Mouse (Mus musculus) forebrain, postnatal 0 days (tissue): ENCODE measurements around the gene Rab9. TPM values are rescaled to one million over a fixed set of nuclear protein-coding genes. Genes with fewer than 3 reads are reported as not detected.
"Not testable (repeated sequence)": the region's sequence is repeated elsewhere in the genome, so short reads cannot be mapped to it uniquely, and the experiment has no call there.

Source experiments
- ATAC-seq: fragments of 200-750 bp; cut with Nextera tagmentation; 2 replicates; pipeline ENCODE4 v1.8.0; 2017; ENCODE audit warnings: mild to moderate bottlenecking, moderate library complexity
- DNase-seq: peaks from one replicate; pipeline ENCODE4 v3.0.0-alpha.2; 2015
- H3K27ac ChIP-seq: fragments of 300-500 bp; sonication (generic); 2 replicates; pipeline ENCODE4 v1.5.1; 2014; ENCODE audit warnings: low read depth, mild to moderate bottlenecking, antibody characterized with exemption, low read length, moderate library complexity, mixed read lengths
- H3K27me3 ChIP-seq: fragments of 300-500 bp; sonication (generic); 2 replicates; pipeline ENCODE4 v1.6.1; 2014; ENCODE audit warnings: mild to moderate bottlenecking, low read length, mixed read lengths; ENCODE audit not compliant: insufficient read depth
- H3K36me3 ChIP-seq: fragments of 300-500 bp; sonication (generic); 2 replicates; pipeline ENCODE4 v1.6.1; 2014; ENCODE audit warnings: mild to moderate bottlenecking, moderate library complexity; ENCODE audit not compliant: insufficient read depth
- H3K4me1 ChIP-seq: fragments of 300-500 bp; sonication (generic); 2 replicates; pipeline ENCODE4 v1.6.1; 2014; ENCODE audit warnings: antibody characterized with exemption; ENCODE audit not compliant: insufficient read depth
- H3K4me2 ChIP-seq: fragments of 300-500 bp; sonication (generic); 2 replicates; pipeline ENCODE4 v1.6.1; 2014; ENCODE audit warnings: low read depth, mild to moderate bottlenecking, moderate library complexity
- H3K4me3 ChIP-seq: fragments of 300-500 bp; sonication (generic); 2 replicates; pipeline ENCODE4 v1.5.1; 2014; ENCODE audit warnings: low read depth, low read length, mixed read lengths
- H3K9ac ChIP-seq: fragments of 300-500 bp; sonication (generic); 2 replicates; pipeline ENCODE4 v1.6.1; 2014; ENCODE audit warnings: mild to moderate bottlenecking
- H3K9me3 ChIP-seq: fragments of 300-500 bp; sonication (generic); 2 replicates; pipeline ENCODE4 v1.6.1; 2016; ENCODE audit warnings: low read length
- CTCF ChIP-seq: sonication (generic); IDR thresholded peaks from 2 replicates; pipeline ENCODE4 v1.5.1; 2016; ENCODE audit warnings: antibody characterized with exemption, control low read depth, low read depth
- WGBS: fragments of 180-500 bp; shearing (Covaris S2); extraction: QIAGEN DNeasy Blood & Tissue Kit; methylation state at CpG from one replicate; pipeline ENCODE4 v1.1.7; 2014; 5-methylcytosine and 5-hydroxymethylcytosine counted together
- polyA plus RNA-seq: library from polyadenylated mRNA; unstranded; fragments of >200 nt; fragmentation: Nextera tagmentation; extraction: Ambion mirVana; gene quantifications from 2 replicates; pipeline ENCODE4 v1.2.1, GENCODE M21; 2015
- total RNA-seq: library from RNA; depleted of rRNA; stranded (reverse); fragments of >200 nt; gene quantifications from 2 replicates; pipeline ENCODE4 v1.2.3, GENCODE M21; 2014; rRNA removed

The Rab9 gene
- 43.5 and 43.8 TPM in 2 replicates for total RNA-seq
- polyA plus RNA-seq, result 48.5 and 52.7 TPM in 2 replicates

DNA sequence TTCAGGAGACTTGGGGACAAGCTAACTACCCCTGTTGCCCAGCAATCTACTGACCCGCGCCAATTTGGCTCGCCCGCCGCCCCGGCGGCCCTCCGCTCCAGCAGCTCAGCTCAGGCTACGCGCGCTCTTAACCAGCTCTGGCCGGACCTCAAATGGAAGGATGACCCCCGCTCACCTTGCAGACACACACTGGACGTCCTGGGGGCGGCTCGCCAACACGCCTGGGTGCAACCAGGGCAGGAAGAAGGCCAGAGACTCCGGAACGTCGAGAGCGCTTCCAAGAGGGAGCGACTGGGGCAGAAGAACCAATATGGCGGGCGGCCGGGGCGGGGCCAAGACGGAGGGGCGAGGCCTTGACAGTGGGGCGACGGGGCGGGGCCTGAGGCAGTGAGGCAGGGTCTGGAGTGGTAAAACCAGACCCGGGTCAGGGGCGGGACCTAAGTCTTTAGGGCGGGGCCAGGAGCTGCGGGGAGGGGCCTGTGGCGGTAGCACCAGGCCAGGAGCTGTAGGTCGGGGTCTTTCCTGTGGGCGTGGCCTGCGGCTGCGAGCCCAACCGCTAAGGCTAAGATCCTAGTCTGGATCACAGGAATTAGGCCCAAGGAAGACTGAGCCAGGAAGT is at the start of gene Rab9:
Gene Rab9 (minus strand): TSS at position 503 of the 619 bp plus-strand sequence.
- DNase-seq, result peak; percentile 88
- 23% methylated on average over 41 of the region's 41 CpGs for WGBS
- TF ChIP-seq CTCF, result no peak

DNA sequence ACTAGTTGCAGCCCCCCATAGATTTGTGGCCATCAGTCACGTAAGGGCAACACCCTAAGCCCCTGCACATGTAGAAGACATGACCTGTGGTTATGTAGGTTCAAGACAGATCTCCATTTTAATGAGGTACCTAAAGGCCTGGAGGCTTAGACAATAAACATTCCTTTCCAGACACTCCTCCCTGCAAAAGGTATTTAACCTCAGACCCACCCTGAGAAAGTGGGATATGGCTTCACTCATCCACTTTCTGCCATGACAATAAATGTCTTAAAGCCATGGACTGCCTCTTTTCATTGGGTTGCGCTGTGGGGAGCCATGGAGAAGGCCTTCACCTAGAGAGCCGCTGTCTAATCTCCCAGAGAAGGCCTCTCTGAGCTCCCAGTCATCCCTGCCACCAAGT is 48.5 kb upstream of the Rab9 start:
- Histone ChIP-seq H3K4me1 (no peaks in the 10 kb centered on the region), H3K4me3 (no peak overlapping the region), H3K9me3 (no peaks in the 10 kb centered on the region), H3K4me2 (no peak overlapping the region), H3K9ac (no peak overlapping the region), H3K27ac (no peak overlapping the region), H3K36me3 (no peaks in the 10 kb centered on the region), H3K27me3 (no peaks in the 10 kb centered on the region)
- TF ChIP-seq CTCF, result no peak
- WGBS, result 91% methylated on average over 3 of the region's 3 CpGs
- ATAC-seq (no peak), DNase-seq (no peak)

More for the DNA sequence above, at the start of gene Rab9:
- Histone ChIP-seq H3K9me3 (no peaks in the 10 kb centered on the region), H3K4me2 (peak within 1 kb of the TSS; percentile 55), H3K4me1 (no peaks in the 10 kb centered on the region), H3K27ac (peak within 1 kb of the TSS; percentile 79), H3K4me3 (peak within 1 kb of the TSS; percentile 63), H3K27me3 (no peaks in the 10 kb centered on the region), H3K9ac (peak within 1 kb of the TSS; percentile 74), H3K36me3 (no peaks in the 10 kb centered on the region)
- peak; percentile 99 for ATAC-seq

DNA sequence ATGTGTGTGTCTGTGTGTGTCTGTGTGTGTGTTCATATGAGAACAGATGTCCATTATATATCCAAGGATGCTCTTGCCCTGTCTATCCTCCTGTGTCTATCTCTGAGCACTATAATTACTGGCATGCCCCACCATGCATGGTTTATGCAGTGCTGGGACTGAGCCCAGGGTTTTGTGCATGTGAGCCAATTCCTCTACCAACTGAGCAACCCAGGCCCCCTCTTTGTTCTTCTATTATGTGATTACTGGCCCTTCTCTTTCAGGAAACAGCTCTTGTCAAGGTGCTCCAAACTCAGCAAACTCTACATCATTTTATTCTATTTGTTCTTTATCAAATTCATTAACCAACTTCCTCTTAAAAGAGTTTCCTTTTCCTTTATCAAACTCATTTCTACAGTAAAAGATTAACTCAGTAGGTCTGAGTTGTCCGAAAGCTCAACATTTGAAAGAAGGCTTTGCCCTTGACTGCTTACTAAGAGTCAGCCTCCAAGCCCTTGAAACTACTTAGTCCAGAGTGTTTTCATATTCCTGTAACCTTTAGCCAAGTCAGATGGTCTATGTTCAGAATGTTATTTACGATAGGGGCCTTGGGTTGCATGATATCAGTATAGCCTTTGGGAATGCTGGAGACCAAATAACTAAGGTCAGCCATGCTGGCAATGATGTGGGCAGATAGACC is 46.1 kb upstream of the Rab9 start:
- ATAC-seq (0 out of 2 replicates have a peak, but pooled peaks have one; percentile 20), DNase-seq (no peak)
- Histone ChIP-seq H3K36me3 (no peaks in the 10 kb centered on the region), H3K27me3 (no peaks in the 10 kb centered on the region), H3K4me1 (no peaks in the 10 kb centered on the region), H3K4me3 (no peak overlapping the region), H3K9me3 (no peaks in the 10 kb centered on the region), H3K27ac (no peak overlapping the region), H3K4me2 (no peak overlapping the region), H3K9ac (no peak overlapping the region)
- TF ChIP-seq CTCF, result no peak
- 89% methylated on average over 2 of the region's 2 CpGs for WGBS

DNA sequence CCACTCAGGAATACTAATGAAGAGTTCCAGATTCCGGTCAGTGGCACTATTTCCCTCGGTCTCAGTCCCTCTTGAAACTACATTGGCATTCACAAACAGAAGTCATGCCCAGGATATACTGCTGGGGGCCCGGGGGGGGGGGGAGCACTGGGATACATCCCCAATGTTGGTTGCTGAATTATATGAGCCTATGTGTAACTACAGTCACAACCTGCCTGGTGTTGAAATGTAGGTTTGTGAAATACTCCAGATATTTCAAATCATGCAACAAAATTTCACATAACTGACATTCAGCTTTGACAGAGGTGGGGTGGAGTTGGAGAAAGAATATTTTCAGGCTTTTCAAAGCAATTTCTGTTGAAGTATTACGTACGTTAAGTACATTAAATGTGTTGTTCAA is 41.1 kb upstream of the Rab9 start:
- 84% methylated on average over 5 of the region's 5 CpGs for WGBS
- Histone ChIP-seq H3K4me3 (no peak overlapping the region), H3K4me2 (no peak overlapping the region), H3K4me1 (no peaks in the 10 kb centered on the region), H3K36me3 (no peaks in the 10 kb centered on the region), H3K27me3 (no peaks in the 10 kb centered on the region), H3K9me3 (no peaks in the 10 kb centered on the region), H3K9ac (no peak overlapping the region), H3K27ac (no peak overlapping the region)
- no peak for ATAC-seq
- DNase-seq, result no peak
- no peak for TF ChIP-seq CTCF

DNA sequence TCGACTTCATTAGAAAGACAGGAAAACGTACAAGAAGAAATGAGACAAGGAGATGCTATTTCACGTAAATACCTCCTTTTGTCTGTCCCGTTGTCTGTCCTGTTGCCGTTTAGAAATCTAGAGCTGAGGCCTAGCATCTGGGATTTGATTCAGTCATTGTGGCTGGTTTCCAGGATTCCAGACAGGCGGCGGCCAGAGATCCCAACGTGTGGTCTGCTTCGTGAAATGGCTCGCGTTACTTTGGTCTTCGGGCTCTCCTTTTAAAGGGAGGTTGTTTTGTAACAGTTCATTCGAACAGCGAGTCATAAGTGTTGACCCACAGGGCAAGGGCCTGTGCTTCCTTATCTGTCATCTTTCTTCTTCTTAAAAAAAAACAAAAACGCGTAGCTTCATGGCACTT is 38.7 kb upstream of the Rab9 start, which contains the start of gene Tceanc:
Gene Tceanc (minus strand): TSS at position 223 of the 400 bp plus-strand sequence.
- DNase-seq (no peak), ATAC-seq (no peak)
- Histone ChIP-seq H3K4me3 (no peak within 1 kb of the TSS), H3K9ac (no peak within 1 kb of the TSS), H3K4me1 (no peaks in the 10 kb centered on the region), H3K4me2 (no peak within 1 kb of the TSS), H3K36me3 (no peaks in the 10 kb centered on the region), H3K27me3 (no peaks in the 10 kb centered on the region), H3K9me3 (no peaks in the 10 kb centered on the region), H3K27ac (no peak within 1 kb of the TSS)
- 71% methylated on average over 16 of the region's 16 CpGs for WGBS
- TF ChIP-seq CTCF, result no peak

DNA sequence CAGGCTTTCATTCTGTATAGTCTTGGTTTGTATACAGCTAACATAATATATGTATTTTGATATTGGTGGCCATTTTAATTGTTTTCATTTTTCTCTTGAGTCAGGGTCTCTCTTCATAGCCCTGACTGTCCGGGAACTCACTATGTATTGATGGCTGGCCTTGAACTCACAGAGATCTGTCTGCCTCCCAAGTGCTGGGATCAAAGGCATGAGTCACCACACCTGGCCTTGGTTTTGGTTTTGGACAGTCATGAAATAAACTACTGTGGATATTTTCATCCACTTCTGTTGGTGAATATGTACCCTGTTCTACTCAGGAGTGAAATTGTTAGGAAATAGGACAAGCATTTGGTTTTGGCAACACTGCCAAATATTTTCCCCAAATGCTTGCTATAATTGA is 37.0 kb upstream of the Rab9 start:
- Histone ChIP-seq H3K36me3 (no peaks in the 10 kb centered on the region), H3K9me3 (no peaks in the 10 kb centered on the region), H3K4me3 (no peak overlapping the region), H3K4me1 (no peaks in the 10 kb centered on the region), H3K4me2 (no peak overlapping the region), H3K9ac (no peak overlapping the region), H3K27ac (no peak overlapping the region), H3K27me3 (no peaks in the 10 kb centered on the region)
- 91% methylated on average over 1 of the region's 1 CpGs for WGBS
- TF ChIP-seq CTCF, result no peak
- DNase-seq (no peak), ATAC-seq (no peak)

DNA sequence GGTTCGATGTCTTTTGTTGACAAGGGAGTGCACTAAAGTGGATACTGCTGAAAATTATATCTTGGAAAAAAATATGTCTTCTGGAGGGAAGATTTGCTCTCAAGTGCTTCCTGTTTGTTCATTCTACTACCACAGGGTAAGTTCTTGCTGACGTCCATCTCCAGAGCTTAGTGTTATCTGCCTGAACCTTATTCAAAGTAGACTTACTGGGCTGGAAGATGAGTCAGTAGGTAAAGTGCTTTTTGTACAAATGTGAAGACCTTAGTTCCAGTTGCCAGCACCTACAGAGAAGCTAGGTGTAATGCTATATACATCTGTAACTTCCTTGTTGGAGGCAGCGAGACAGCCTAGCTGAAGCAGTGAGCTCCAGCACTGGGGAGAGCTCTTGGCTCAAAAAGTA is 36.3 kb upstream of the Rab9 start:
- no peak overlapping the region for H3K9ac ChIP-seq
- TF ChIP-seq CTCF, result no peak
- 89% methylated on average over 3 of the region's 3 CpGs for WGBS

DNA sequence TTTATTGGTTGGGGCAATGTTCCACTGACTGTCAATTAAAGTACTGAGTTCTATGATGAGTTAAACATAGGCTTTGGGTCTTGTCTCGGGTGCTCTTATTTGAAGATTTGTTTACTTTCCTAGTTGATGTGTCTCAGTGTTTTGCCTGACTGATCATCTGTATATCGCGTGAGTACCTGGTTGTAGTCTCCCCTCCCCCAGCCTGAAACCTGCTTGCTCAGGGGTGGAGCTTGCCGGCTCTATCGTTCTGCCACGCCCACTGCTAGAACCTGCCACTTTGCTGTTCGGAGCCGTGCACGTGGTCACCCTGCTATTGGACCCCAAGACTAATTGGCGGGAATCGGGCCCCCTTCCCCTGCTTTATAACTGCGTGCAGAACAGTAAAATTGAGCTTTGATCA is 34.4 kb upstream of the Rab9 start:
- H3K27me3 ChIP-seq, H3K36me3 ChIP-seq, H3K27ac ChIP-seq, H3K9ac ChIP-seq, DNase-seq, H3K4me3 ChIP-seq, H3K4me1 ChIP-seq, ATAC-seq, H3K9me3 ChIP-seq: not testable (repeated sequence)
- 32% methylated on average over 12 of the region's 12 CpGs for WGBS
- H3K4me2 ChIP-seq, result peak overlapping the region; percentile 28; the same call in 1 of the 2 replicates

More for the DNA sequence above, 36.3 kb upstream of the Rab9 start:
- ATAC-seq (no peak), DNase-seq (no peak)
- no peaks in the 10 kb centered on the region for H3K9me3 ChIP-seq
- H3K4me3 ChIP-seq, result no peak overlapping the region
- H3K4me2 ChIP-seq, result no peak overlapping the region
- no peak overlapping the region for H3K27ac ChIP-seq
- no peaks in the 10 kb centered on the region for H3K27me3 ChIP-seq
- no peaks in the 10 kb centered on the region for H3K36me3 ChIP-seq
- no peaks in the 10 kb centered on the region for H3K4me1 ChIP-seq
